Mouse (Mus musculus): ENCODE results near the gene Filip1l. TPM values are rescaled to one million over a fixed set of nuclear protein-coding genes. Genes with fewer than 3 reads are reported as not detected.

Gene Filip1l
- total RNA-seq, 4 experiments from 2014 or later, result 2.5 to 3.6 (median 3.4) TPM

DNA sequence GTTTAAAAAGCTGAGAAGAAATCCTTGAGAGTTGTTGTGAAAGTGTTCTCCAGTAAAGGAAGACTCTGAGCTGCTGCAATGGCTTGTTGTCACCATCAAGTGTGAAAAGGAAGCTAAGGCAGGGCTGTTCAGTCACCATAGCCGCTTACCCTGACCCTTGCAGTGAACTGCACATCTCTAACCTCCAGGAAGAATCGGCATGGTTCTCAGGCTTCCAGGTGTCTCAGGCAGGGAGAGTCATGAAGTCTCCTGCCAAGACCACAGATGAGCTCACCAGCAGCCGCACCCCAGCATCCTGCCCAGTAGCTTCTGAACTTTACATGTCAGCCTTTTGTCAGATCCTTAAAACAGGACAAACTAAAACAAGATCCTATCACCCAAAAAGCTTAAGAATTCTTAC, 213.3 kb downstream of the Filip1l start:
- DNase-seq (ENCODE audit: low spot score in 2 of 2), result no peak

DNA sequence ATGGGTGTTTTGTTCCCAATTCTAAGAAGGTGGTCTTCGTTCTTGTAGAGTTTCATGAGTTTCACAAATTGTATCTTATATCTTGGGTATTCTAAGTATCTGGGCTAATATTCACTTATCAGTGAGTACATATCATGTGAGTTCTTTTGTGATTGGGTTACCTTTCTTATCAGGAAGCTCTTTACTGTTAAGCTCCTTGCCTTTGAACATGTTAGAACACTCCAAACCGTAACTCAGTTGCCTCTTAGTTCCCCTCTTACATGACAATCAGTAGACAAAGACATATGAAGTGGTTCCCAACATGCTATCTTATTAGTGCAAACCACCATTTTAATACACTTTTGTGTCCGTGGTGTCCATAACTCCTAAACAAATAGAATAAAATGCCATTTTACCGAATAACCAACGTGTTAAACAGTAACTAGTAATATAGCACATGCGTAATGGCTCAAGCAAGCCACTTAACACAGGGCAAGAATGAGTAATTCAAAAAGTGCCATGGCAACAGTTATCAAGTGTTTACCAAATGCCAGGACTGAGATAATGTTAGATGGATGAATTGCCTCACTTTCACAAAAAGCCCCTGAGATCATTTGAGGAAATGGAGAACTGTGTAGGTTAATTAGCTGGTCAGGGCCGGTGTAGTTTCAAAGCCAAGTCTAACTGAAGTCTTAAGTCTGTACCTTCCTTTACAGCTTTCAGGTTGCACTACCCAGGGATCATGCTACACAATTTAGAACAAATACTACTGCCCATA, 215.9 kb downstream of the Filip1l start:
- DNase-seq (ENCODE audit: low spot score in 2 of 2), result no peak

DNA sequence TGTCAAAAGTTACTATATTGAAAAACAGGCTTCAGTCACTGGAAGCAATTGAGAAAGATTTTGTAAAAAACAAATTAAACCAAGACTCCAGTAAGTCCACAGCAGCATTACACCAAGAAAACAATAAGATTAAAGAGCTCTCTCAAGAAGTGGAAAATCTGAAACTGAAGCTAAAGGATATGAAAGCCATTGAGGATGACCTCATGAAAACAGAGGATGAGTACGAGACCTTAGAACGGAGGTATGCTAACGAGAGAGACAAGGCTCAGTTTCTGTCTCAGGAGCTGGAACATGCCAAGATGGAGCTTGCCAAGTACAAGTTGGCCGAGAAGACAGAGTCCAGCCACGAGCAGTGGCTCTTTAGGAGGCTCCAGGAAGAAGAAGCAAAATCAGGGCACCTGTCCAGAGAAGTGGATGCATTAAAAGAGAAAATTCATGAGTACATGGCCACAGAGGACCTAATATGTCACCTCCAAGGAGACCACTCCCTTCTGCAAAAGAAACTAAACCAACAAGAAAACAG, 218.0 kb downstream of the Filip1l start:
- DNase-seq (ENCODE audit: low spot score in 2 of 2), result no peak

DNA sequence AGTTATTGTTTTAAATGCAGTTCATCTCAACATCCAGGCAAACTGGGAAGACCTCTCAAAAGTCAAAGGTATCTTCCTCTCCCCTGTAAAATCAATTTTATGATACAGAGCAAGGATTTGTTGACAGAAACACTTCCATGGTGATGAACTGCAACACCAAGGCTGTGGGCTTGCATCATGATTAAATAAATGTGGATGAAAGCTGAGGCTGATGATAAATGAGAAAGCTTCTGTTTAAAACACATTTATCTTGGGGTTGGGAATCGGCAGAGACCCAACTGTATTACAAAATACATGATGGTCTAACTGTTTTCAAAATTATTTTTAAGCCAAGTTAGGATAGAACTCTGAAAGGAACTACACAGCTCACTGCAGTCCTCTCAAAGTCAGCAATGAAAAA, 220.9 kb downstream of the Filip1l start:
- DNase-seq (ENCODE audit: low spot score in 2 of 2), result no peak

DNA sequence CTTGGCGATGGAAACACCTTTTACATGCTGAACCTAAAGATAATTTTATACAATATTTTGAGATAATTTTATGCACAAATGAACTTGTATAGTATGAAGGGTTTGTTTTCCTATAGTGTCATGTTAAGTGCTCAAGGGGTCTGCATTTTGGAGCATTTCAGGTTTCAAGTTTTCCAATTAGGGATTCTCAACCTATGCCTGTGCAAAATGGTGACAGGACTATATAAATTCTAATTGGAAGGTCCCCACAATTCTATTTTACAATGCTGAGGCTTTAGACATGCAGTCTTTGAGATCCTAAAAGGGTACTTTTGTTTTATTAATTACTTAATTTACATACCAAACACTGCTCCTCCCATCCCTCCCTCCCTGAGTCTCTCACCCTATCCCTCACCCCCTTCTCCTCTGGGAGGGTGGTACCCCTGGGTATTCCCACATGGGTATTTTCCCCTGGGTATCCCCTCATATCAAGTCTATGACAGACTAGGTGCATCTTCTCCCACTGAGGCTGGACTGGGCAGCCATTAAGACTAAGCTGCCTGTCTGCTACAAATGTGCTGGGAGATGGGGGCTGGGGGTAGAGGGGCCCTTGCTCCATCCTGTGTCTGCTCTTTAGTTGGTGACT, 223.0 kb downstream of the Filip1l start:
- no peak for DNase-seq (ENCODE audit: low spot score in 2 of 2)

DNA sequence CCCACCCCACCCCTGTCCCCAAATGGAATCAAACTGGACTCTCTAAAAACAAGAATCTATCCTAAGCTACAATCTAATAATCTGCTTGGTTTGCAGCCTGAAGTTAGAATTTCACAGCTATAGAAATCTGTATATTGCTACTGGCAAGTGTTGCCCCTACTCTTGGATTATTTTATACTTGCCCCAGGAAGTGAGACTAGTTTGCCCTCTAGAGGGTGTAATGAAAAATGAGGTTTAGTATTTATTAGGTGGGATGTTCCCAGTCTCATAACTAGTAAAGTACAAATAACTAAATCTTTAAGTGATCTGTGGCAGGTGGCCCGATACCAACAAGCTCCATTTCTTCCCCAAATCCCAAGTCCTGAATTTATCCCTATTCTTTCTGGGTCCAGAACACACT, 224.6 kb downstream of the Filip1l start:
- DNase-seq (ENCODE audit: low spot score in 2 of 2), result no peak

DNA sequence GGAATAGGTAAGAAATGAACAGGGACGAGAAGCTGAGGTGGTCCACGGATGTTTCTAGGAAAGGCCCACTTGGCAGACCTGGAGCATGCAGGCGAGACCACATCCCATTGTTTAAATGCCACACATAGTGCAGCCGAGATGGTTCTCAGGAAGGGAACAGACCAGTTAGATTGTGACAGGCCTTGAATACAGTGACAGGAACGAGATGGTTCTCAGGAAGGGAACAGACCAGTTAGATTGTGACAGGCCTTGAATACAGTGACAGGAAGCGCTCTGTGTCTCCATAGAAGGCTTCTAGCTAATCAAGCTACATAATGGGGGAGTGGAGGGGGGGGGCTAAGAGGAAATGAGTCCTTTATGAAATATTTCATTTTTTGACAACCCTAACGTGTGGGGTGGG, 227.1 kb downstream of the Filip1l start:
- DNase-seq (ENCODE audit: low spot score in 2 of 2), result no peak

DNA sequence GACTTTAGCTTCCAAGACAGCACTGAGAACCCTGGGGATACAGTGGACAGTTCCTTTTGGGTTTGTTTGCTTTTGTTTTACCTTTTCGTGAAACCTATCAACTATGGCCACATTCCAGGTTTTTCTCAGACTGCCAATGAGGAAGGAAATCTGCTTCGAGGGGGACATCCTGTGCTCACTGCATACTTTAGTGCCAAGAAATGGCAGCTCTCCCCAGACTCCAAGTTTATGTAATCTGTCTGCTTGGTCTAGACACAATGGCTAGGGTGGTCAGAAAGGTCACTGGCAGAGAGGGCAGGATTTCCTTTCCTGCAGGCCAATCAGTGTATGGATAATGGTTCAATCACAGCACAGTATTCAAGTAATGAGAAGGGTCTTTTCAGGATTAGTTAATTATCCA, 229.1 kb downstream of the Filip1l start:
- no peak for DNase-seq (ENCODE audit: low spot score in 2 of 2)

DNA sequence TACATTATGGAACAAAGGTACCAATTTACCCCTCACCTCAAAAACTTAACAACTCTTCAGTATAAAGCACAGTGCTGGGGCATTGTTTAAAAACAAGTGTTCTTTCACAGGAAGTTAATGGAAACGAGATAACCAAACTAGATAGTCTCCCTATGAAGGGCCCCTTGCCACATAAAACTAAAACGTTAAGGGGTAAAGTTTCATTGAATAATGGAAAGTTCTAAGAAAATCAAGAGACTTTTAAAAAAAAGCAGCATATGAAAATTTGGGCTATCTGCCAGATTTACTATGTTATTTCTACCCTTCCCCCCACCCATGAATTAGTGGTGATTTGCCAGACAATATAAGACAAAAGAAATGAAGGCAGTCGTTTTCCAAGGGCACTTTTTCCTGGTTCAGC, 232.3 kb downstream of the Filip1l start:
- DNase-seq (ENCODE audit: low spot score in 2 of 2), result no peak

DNA sequence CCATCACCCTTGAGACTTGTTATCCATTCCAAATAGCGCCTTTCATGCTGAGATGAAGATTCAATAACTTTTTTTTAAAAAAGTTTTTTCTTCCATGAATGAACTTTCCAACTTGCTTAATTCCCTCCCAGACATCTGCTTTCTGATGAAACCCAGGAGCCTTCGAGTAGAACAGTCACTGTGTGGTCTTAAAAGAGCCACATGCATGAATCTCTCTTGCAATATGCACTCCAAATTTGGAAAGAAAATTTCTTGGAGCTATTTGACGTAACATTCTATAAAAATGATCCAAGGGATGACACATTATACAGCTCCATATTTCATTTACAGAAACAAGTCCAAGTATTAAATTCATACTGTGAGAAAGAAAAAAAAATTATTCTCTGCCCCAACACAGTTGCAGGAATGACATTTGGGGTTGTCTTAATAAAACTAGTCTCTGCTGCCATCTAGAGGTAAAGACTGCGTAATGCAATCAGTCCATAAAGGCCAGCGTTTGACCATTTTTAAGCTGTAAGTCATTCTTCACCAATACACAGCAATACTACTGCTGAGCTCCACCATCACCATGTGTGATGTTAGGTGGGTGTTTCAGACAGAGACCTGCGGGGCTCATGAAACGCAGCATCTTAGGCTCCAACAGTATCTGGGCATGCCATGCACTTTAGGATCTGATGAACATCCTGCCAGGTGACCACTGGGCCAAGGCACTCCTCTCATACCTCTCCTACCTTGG, 240.7 kb downstream of the Filip1l start:
- DNase-seq (ENCODE audit: low spot score in 2 of 2), result peak in 1 of 2 experiments; percentile 10

DNA sequence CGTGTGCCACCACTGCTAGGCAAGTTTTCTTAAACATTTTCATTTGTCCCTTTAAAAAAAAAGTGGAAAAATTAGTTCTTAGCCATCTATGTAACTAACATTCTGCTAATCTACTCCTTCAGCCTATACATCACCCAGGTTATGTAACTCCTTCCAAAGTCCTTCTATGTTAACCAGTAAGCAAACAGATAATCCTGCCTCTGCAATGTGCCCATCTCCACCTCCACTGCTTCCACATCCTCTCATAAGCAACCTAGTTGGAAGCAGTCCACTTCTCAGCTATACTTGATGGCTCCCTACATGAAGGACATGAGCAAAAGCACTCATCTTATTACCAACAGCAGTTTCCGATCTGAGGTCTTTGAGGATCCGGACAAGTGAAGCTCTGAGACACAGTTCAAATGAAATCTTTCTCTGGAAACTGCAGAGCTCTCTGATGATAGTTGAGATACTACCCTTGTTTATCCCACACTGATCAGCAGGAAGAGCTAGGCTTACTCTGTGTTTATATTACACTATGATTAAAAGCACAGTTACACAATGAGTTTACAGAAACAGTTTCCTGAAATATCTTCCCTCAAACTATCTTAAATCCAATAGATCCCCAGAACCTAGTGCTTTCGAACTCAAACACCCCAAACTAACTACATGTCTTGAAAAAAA, 244.5 kb downstream of the Filip1l start:
- DNase-seq (ENCODE audit: low spot score in 2 of 2), result no peak

DNA sequence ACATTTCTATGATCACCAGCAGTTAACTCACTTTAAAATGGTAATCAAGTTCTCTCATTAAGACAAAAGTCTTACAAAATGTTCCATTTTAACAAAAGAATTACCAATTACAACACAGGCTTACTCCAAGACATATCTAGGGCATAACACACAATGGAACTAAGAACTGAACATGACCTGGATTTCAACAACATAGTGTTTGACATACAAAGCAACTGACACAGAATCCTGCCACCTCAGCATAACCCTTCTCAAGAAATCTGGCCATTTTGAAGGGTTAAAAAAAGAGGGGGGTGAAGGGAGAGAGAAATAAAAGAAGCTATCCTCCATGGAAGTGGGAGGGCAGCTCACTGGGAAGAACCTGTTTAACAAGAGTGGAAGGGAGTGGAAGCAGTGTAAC, 248.1 kb downstream of the Filip1l start:
- no peak for DNase-seq (ENCODE audit: low spot score in 2 of 2)

DNA sequence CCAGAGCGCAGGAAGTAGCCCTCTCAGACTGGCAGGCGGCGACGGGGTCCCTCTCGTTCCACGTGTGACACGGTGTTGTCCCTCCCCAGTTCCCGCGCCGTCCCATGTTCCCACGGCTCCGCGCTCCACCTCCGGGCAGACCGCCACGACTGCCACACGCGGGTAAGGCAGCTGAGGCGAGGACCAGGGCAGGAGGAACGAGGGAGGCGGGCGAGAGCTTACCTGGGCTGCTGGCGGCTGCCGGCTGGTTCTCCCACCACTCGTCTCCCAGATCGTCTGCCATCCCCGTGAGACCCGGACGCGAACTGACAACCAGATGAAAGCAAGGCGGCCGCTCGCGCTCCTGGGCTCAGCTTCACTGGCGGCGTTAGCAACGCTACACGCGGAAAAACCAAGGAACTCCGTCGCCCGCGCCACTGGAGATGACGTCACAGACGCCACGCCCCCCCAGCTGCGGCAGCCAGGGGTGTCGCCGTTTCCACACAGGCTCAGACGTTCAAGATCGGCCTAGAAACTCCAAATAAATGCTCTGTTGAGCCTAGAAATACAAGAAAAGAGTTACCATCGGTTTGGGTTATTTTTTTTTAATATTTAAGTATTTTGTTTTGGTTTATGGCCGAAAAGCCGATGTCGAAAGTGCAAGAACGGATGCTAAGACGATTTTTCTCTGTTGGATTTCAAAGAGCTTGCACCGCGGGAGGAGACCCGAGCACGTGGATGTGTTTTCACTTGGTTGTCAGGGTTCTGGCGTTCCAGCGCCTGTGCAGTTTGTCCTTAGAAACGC, 253.7 kb downstream of the Filip1l start, which contains the start of gene Cmss1:
Cmss1 (minus strand) TSS at position 421 of the 784 bp plus-strand sequence.
- DNase-seq (ENCODE audit: low spot score in 2 of 2), result peak; percentile 66 to 77

DNA sequence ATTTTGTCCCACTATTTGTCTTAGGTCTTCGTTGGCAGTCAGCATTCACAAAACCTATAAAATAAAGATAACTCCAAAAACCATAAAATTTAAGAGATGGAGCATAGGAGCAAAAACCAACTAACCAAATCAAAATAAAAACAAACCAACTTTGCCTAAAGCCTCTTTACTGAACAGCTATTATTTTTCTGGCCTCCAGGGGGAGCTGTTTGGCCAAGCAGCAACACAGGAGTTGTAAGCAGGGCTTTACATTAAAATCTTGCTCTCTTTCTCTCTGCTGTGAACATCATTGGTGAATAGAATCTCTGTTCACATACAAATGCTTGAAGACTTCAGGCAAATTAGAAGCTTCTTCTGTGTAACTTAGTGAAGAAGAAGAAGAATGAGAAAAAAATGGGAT, 258.9 kb downstream of the Filip1l start:
- DNase-seq (ENCODE audit: low spot score in 2 of 2), result no peak

Other genes starting within 250 kb of the Filip1l start
- 100 to 1,000 TPM; 105 to 125 (median 117) TPM for gene Tomm70a, start 231.4 kb upstream of the Filip1l start, total RNA-seq (2022)
- 10 to 100 TPM; 11.4 to 16.4 (median 14.9) TPM for gene Nit2, start 185.8 kb upstream of the Filip1l start, total RNA-seq (2022)
- 10 to 100 TPM; 46.3 to 50.2 (median 46.6) TPM for gene Tbc1d23, start 121.6 kb upstream of the Filip1l start, total RNA-seq (2022)
- gene Tmem30c, start 60.2 kb upstream of the Filip1l start, total RNA-seq (2022), result under 1 TPM; 0.23 to 0.39 (median 0.28) TPM

All from left cerebral cortex, adult 8-10 months (tissue).